Mouse (Mus musculus) T-helper 2 cell (primary cell): ENCODE measurements around the gene Efnb2.

Source experiments
- in situ Hi-C: fragments of 300-600 bp; cut with MboI, MseI; formaldehyde crosslinking; loops from one replicate; pipeline ENCODE4 v1.15.1; 2025; ENCODE audit warnings: high pct_unique_total_duplicates

Gene Efnb2

DNA sequence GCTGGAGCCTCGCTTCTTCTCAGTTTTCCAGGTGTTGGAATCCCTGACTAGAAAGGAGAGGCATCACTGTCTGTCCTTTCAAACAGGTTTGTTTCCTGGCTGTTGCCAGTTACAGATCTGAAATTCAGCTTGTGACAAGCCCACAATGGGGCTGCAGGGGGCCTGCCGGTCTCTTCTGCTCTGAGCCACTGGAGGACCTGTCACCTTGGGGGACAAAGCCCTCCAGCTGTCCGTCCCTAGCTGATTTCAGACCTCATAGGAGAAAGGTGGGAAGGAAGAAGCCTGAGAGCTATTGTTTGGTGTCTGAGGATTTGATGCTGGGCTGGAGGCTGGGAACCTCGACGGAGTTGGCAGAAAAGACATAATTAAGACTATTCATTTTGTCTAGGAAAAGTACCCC is 88.8 kb downstream of the Efnb2 start:
- in situ Hi-C loops: no loop called here

DNA sequence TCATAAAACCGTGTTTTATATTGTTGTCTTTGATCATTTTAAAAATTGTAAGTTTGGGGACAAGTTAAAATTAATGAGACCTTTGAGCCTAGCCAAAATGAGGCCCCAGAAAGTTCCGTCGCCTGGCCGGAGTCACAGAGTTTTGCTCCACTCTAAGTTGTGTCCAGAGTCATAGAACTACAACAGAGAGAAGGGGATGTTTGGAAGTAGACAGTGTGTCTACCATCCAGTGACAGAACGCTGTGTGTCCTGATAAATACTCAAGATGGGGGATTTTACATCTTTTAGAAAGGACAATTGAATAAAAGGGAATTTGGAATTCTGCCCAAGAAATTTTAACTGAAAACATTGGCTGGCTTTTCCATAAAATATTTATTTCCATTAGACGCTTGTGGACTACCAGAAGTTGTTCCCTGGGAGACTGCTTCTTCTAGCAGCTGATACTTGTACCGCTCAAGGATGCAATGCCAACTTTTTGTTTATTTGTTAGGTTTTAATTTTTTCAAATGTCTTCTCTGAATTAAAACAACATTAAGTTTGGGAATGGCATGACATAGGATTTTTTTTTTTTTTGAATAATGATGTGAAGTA is 89.3 kb downstream of the Efnb2 start:
- in situ Hi-C loops: no loop called here

DNA sequence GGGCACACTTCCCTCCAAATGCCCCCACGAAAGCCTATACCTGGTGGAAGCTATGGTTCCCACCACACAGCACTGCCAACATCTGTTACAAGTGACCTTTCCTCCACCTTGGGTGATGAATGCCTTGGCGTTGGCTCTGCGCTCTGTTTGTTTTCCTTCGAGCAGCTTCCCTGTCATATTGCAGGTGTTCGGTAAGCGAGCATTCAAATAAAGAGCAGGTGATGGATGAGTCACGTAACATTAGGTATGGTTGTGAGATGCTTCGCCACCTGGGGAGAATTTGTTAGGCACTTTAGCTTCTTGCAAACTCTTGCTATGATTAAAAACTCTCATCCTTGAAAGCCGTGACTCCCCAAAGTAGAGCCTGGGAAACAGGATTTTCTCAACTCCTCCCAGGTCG is 91.8 kb downstream of the Efnb2 start:
- in situ Hi-C loops: no loop called here

DNA sequence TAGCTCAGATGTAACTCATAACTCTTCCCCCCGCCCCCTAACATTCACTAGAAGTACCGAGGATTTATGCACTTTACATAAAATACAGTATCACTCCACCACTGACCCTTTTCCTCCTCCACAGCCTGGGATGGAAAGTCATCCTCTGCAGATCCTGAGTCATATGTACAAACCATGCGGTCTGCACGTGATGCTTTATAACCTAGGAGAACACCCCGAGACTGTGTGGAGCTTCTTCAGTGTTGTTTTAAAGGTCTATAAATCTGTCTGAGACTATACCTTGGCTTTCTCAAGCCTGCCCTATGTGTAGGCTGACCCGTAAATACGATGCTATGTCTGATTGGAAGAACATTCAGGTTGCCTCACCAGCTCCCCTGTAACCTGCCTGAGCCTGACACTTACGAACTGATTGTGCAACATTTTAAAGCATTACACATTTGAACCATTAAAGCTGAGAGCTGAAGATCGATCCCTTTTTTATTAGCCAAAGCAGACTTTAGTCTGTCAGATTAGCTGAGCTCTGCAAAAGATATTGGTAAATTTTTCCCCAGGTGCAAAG is 92.7 kb downstream of the Efnb2 start:
- in situ Hi-C loops: no loop called here
